Mouse (Mus musculus) lung, postnatal 10 days (tissue): ENCODE results near the gene Socs1.

Experiments
- DNase-seq: peaks from one replicate; pipeline ENCODE4 v3.0.0; 2021

Gene Socs1

DNA sequence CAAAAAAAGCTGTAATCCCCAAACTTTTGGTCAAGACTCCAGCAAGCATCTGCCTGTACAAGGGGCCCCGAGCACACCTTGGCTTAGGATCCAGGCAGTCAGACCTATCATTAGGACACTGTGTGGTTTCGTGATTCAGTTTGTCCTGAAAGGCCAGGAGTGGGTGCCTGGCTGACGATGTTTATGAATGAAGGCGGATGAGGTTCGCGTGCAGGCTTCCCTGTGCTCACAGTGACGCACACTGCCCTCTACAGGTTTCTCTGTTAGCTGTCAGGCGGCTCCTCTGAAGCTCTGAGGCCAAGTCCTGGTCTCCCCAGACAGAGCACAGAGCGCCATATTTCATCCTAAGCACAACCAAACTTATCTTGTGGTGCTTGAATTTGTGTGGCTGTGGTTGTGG, 952 bp upstream of the Socs1 start:
- DNase-seq, result peak; percentile 94

GRCm38 (mm10) chr16:10784793-10785370, 454 bp downstream of the Socs1 start:
- peak; percentile 96 for DNase-seq

DNA sequence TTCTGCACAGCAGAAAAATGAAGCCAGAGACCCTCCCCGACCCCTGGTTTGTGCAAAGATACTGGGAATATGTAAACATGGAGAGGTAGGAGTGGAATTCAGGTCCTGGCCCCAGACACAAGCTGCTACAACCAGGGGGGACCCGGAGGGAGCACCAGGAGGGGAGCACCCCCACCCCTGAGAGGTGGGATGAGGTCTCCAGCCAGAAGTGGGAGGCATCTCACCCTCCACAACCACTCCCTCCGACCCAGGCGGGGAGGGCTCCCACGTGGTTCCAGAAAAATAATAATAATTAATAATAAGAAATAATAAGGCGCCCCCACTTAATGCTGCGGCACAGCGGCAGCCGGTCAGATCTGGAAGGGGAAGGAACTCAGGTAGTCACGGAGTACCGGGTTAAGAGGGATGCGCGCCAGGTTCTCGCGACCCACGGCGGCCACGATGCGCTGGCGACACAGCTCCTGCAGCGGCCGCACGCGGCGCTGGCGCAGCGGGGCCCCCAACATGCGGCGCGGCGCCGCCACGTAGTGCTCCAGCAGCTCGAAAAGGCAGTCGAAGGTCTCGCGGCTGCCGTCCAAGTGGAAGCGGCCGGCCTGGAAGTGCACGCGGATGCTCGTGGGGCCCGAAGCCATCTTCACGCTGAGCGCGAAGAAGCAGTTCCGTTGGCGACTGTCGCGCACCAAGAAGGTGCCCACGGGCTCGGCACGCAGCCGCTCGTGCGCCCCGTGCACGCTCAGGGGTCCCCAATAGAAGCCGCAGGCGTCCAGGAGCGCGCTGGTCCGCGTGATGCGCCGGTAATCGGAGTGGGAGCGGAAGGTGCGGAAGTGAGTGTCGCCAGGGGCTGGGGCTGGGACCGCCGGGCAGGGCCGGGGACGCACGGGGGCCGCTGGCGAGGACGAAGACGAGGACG, 1.2 kb downstream of the Socs1 start:
- DNase-seq, result peak; percentile 64

DNA sequence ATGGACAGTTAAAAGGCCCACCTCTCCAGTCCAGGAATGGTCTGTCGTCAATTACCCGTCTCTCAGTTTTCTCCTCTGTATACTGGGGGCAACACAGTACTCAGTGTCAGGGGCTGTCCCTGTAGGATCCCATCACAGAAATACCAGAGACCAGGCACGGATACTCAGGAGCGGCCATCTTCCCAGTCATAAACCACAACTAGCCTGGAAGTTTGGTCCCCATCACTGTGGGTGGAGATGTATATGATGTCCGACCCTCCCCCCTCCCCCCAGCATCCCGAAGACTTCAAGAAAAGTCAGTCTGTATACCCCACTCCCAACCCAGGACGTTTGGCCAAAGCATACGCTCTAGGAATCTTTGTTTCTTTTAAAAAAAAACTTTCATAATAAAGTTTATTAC, 1.9 kb downstream of the Socs1 start:
- no peak for DNase-seq

DNA sequence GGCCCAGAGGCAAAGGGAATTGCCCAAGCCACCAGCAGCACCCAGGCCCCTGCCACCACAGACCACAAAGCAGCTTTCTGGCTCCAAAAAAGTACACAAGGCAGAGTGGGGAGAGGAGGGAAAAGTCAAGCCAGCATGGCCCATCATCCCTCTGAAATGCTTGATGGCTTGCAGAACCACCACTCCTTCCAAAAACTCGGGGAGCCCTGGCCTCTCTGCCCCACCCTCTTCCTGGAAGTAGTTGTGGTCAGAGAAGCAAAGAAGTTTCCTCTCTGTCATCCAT, 2.2 kb downstream of the Socs1 start:
- DNase-seq, result no peak

GRCm38 (mm10) chr16:10782377-10783151, 2.8 kb downstream of the Socs1 start:
- no peak for DNase-seq

GRCm38 (mm10) chr16:10781862-10782371, 3.4 kb downstream of the Socs1 start:
- no peak for DNase-seq

DNA sequence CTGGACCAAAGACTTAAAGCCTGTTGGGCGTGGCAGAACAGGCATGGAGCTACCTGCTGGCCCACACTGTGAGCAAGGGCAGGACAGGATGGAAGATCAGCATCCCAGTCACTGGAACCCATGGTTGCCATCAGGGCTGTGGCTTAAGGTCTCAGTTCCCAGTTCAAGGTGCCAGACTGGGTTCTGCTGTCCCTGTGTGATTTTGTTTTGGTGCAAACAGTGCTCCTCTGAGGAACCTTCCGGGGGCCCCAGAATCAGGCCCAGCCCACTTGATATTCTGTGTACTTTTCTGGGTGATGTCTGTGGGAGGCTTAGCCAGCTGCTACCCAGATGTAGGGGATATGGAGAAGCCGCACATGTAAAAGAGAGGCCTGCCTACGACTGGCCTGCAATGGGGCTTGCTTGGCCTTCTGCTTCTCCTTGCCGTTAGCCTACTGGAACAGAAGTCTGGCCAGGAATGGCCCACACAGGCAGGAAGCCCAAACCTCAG, 4.7 kb downstream of the Socs1 start:
- no peak for DNase-seq

GRCm38 (mm10) chr16:10777579-10778160, 7.7 kb downstream of the Socs1 start:
- DNase-seq, result no peak

DNA sequence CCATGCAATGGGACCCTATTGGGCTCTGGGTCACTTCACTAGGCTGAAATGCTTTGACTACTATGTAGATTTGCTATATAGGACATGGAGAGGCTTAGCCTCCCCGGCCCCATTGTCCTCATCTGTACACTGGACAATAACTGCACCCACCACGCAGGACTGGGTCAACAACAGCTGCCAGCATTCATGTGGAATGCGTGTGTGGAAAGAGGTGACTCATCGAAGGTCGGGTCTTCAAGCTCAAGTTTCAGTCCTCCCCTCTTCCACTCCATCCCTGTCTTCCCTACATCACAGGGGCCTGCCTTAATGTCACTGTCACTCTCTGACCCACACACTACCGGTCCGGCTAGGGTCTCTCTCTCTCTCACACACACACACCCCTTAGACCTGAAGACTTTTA, 9.0 kb downstream of the Socs1 start:
- DNase-seq, result no peak

DNA sequence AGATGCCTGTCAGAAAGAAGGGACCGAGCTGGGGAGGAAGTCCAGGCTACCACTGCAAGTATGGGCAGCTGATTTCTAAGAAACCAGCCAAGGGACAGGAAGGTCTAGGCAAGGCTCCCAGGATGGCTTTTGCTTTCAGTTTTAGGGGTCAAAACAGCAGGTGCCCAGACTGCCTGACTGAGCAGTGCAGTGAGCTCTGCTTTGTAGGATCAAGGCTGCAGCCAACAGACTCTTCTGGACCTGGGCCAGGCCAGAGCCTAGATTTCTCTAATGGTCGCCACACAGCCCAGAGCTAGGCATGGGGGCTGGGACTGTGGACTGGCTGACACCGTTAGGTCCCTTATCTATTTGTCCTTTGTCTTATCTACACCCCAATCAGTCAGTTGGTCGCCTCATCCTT, 10.6 kb downstream of the Socs1 start:
- no peak for DNase-seq

GRCm38 (mm10) chr16:10773543-10773942, 11.8 kb downstream of the Socs1 start:
- no peak for DNase-seq

DNA sequence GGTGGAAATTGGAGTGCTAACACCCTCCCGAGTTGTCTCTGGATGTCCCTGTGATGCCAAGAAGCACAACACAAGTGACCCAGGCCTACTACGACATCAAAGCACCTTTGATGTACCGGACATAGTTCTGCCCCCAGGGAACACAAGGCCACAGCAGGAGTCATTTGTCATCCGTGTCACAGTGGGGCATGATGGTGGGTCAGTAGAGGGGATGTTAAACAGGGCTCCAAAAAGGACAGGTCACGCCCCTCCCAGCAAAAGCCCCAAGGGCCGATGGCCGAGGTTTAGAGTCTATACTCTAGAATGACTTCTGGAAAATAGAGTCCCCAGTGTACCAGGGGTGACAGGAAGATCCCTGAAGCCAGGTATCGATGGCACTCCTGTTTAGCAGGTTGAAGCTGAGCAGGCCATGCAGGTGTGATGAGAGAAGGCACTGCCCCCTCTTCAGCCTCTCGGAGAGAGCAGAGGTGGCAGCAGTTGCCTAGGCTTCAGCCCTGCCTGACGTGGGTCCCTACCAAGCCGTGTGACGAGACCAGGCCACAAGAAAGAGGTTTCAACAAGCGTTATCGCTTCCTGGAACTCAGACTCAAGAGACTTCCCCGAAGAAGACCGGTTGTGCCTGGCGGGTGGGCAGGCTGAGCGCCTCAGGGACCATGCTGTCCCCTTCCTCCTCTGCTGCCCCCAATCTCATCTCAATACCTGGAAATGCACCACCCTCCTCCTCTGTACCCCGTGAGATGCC, 13.4 kb downstream of the Socs1 start:
- no peak for DNase-seq

DNA sequence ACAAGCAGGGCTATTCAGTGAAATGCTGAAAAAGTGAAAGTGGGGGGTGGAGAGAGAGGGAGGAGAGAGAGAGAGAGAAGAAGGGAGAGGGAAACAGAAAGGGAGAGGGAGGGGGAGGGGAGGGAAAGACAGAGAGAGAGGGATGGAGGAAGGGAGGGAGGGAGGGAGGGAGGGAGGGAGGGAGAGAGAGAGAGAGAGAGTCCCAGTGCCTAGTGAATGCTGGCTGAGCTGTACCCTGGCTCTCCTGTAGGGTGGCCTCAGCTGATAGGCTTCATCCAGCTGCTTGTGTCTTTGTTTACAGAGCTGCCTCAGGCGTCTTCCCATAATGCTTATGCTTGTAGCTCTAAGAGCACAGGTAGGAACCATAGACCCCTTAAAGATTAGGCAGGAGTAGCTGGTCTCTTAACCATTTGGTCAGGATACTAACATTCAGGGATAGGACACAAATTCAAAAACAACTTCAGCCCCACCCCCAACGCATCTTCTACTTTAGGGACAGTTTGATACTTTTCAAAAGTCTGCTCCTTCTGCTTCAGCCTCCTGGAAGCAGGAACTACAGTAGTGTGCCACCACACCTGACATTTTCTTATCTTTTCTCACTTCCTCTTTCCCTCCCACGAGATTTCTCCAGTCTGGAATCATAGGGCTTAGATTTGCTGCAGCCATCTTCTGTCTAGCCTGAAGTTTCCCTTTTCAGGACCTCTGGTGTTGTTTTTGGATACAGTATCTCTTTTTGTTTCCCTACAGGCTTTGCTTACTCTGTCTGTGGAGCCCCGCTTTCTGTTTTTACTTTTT, 14.6 kb downstream of the Socs1 start:
- no peak for DNase-seq

DNA sequence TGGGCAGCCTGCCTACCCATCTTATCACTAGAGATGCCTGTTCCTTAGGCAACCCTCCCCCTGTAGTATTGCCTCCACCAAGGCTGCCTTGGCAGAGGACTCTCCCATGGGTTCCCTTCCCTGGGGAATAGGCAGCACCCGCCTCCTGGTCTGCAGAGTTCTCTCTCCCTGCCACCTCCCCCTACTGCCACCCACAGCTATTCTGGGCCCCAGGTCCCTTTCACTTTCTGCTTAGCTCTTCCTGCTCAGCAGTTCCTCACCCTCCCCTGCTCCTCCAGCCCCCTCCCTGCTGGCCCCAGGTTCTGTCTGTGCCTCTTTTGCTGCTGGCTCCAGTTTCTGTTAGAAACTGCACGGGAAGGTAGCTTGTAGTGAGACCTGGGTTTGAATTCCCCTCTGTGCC, 15.7 kb downstream of the Socs1 start:
- no peak for DNase-seq

DNA sequence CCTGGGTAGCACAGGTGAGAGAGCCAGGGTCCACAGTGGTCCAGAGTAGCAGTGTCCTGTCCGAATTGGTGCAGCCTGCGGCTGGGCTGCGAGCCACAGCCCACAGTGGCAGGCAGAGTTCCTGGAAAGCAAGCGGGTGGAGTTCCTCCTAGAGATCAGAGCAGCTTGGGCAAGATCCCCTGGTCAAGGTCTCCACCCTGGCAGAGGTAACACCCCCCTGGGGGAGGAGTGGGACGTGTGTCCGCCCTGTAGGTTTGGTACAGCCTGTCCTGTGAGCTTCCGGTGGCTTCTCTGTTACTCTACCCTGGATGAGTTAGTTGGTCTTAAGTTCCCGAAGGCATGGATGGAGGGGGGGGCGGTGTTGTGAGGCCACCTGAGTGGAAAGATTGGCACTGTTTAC, 16.5 kb downstream of the Socs1 start:
- no peak for DNase-seq

- peak; percentile 89 for DNase-seq
These were observed 18.2 kb downstream of the Socs1 start for GRCm38 (mm10) chr16:10767158-10767557.

DNA sequence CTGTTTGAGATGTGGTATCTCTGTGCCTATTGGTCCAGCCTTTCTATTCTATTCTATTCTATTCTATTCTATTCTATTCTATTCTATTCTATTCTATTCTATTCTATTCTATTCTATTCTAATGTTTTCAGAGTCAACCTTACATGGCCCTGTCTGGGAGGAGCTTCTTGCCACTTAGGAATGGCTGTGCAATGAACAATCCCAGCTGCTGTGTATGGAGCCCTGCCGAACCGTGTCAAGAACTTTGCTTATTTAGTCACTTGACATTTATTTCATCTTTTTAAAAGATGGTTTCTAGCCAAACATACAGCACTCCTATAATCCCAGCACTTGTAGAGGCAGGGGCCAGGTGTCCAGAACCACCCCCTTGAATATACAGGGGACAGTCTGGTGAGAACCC, 21.0 kb downstream of the Socs1 start:
- DNase-seq, result peak; percentile 69

DNA sequence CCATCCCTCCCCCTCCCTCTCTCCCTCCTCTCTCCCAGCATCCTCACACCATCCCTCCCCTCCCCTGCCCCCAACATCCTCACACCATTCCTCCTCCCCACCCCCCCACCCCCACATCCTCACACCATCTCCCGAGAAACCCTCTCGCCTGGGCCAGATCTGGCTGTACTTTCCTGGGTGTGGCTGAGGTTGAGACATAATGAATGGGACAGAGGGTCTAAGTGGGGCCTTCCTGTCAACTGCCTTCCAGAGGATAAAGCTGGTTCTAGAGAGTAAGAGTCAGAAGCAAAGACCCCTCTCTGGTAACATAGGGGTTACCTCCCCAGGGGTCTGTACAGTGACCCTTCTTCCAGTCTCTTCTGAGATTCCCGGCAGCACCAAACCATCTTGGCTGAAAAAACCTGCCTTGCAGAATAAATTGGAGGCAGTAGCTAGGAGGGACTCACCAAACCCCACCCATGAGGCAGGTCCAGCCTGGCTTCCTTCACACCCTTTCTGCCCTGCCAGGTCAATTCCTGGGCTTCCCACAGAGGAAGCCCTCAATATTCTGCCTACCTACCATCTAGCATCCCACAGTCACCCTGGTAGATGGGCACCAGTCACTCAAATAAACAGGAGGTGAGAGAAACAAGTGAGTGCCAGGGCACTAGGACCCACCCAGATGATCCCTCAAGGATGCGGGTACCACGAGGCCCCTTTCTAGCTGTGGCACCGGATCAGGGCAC, 21.6 kb downstream of the Socs1 start:
- no peak for DNase-seq

GRCm38 (mm10) chr16:10762569-10763180, 22.7 kb downstream of the Socs1 start:
- DNase-seq, result peak; percentile 60
